Mouse (Mus musculus) 3T3-L1 (cell line): ENCODE data around the gene Wbp1.
A peak's percentile ranks its signal among the peaks of the same experiment; 100 is the strongest.

Experiments
- DNase-seq: peaks from one replicate; pipeline ENCODE4 v3.0.0-alpha.2; 2015; ENCODE audit warnings: low read depth, low spot score

Wbp1 gene

GRCm38 (mm10) chr6:83116373-83117164 is 4.8 kb downstream of the Wbp1 start:
- no peak for DNase-seq

- no peak for DNase-seq
Measured at GRCm38 (mm10) chr6:83115682-83116372, 5.5 kb downstream of the Wbp1 start.

- DNase-seq: peak; percentile 94
Measured at GRCm38 (mm10) chr6:83115011-83115671, 6.2 kb downstream of the Wbp1 start, which contains the start of gene Mogs. TSS of gene Mogs (plus strand) at chr6:83115496.

- DNase-seq: no peak
Measured at GRCm38 (mm10) chr6:83111510-83112136, 9.7 kb downstream of the Wbp1 start.

- peak; percentile 82 for DNase-seq
Measured at GRCm38 (mm10) chr6:83108762-83109668, 12.3 kb downstream of the Wbp1 start, which contains the start of gene Mrpl53. TSS of gene Mrpl53 (plus strand) at chr6:83109040.

- peak; percentile 91 for DNase-seq
Measured at GRCm38 (mm10) chr6:83107566-83108400, 13.6 kb downstream of the Wbp1 start.

GRCm38 (mm10) chr6:83104158-83104557 is 17.2 kb downstream of the Wbp1 start:
- no peak for DNase-seq

GRCm38 (mm10) chr6:83103130-83103650 is 18.2 kb downstream of the Wbp1 start:
- no peak for DNase-seq

- peak; percentile 78 for DNase-seq
Measured at GRCm38 (mm10) chr6:83101688-83102556, 19.4 kb downstream of the Wbp1 start.

- DNase-seq: peak; percentile 92
Measured at GRCm38 (mm10) chr6:83101316-83101687, 20.1 kb downstream of the Wbp1 start, which contains the start of the genes Ccdc142 and Gm42688. TSS of gene Ccdc142 (plus strand) at chr6:83101601. TSS of gene Gm42688 (plus strand) at chr6:83101617.

- peak; percentile 62 for DNase-seq
Measured at GRCm38 (mm10) chr6:83098411-83098810, 22.9 kb downstream of the Wbp1 start.

GRCm38 (mm10) chr6:83095968-83096367 is 25.4 kb downstream of the Wbp1 start:
- DNase-seq: no peak

- DNase-seq: peak; percentile 56
Measured at GRCm38 (mm10) chr6:83092416-83093127, 28.8 kb downstream of the Wbp1 start.

GRCm38 (mm10) chr6:83087926-83088260 is 33.5 kb downstream of the Wbp1 start:
- no peak for DNase-seq

- no peak for DNase-seq
Measured at GRCm38 (mm10) chr6:83087205-83087925, 34.0 kb downstream of the Wbp1 start.

- DNase-seq: no peak
Measured at GRCm38 (mm10) chr6:83086121-83087035, 35.0 kb downstream of the Wbp1 start, which contains the start of gene Lbx2. TSS of gene Lbx2 (plus strand) at chr6:83086367.
